Mouse (Mus musculus): Measurements from ENCODE around the gene Sik1.

DNA sequence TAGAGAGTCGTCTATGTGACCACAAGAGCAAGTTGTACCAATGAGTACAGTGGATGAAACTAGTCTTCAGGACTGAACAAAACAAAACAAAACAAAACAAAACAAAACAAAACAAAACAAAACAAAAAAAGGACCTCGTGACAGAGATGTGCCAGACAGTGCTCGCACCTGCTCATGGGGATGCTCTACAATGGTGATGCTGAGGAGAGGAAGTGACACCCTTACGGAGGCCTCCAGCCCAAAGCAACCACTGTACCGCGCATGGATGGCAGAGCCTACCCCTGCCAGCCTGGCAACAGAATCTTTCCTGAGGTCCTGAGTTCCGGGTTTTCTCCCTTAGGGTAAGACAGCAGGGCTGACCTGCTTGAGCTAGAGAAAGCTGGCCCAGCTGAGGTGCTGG lies 46.5 kb downstream of the Sik1 start:
- TF ChIP-seq POLR2A (IDR thresholded peaks at IDR 0.05; ENCODE audit: borderline replicate concordance, extremely low read depth, low read depth, low read length) = no peak
- TF ChIP-seq CTCF (IDR thresholded peaks at IDR 0.05; ENCODE audit: insufficient read depth, low read length) = no peak
